Mouse (Mus musculus): ENCODE results near the gene Nf2. TPM values are rescaled to one million over a fixed set of nuclear protein-coding genes. Genes with fewer than 3 reads are reported as not detected.
A peak's percentile ranks its signal among the peaks of the same experiment; 100 is the strongest.

The Nf2 gene
- polyA plus RNA-seq, 1 experiment from 2014 or later: 67.0 TPM

DNA sequence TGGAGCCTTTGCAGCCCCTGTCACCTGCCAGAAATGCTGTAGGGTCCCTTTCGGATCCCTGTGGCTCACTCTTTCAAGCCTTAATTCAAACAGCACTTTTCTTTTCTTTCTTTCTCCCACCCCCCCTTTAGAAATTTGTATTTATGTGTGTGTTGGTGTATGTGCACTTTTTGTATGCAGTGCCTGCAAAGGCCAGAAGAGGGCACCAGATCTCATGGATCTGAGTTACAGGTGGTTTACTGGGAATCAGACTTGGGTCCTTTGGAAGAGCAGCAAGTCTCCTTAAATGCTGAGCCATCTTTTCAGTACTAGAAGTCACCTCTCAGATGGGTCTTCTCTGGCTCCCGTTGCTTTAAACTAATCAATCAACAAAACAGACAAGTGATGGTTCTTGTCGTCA is 95.3 kb downstream of the Nf2 start:
- H3K4me3 ChIP-seq: no peak overlapping the region
- WGBS: 91% methylated on average over 3 of the region's 3 CpGs
- H3K4me2 ChIP-seq: no peak overlapping the region
- H3K9ac ChIP-seq: no peak overlapping the region
- H3K4me1 ChIP-seq (replicated peaks): peaks cover 51% of the 10 kb centered on the region
- no peaks in the 10 kb centered on the region for H3K36me3 ChIP-seq
- peaks cover 43% of the 10 kb centered on the region for H3K27me3 ChIP-seq
- ATAC-seq (ENCODE audit: low FRiP score): no peak
- H3K27ac ChIP-seq: no peak overlapping the region
- no peaks in the 10 kb centered on the region for H3K9me3 ChIP-seq

GRCm38 (mm10) chr11:4752836-4753235 is 96.5 kb downstream of the Nf2 start:
- Histone ChIP-seq H3K4me3 (no peak overlapping the region), H3K9ac (no peak overlapping the region), H3K9me3 (no peaks in the 10 kb centered on the region), H3K27me3 (peaks cover 53% of the 10 kb centered on the region), H3K4me1 (replicated peaks) (peaks cover 56% of the 10 kb centered on the region), H3K36me3 (no peaks in the 10 kb centered on the region), H3K27ac (peak overlapping the region; percentile 31; the same call in 1 of the 2 replicates), H3K4me2 (0 out of 2 replicates have a peak overlapping the region, but pooled peaks have one; percentile 15)
- WGBS: 37% methylated on average over 10 of the region's 10 CpGs
- ATAC-seq (ENCODE audit: low FRiP score): no peak

DNA sequence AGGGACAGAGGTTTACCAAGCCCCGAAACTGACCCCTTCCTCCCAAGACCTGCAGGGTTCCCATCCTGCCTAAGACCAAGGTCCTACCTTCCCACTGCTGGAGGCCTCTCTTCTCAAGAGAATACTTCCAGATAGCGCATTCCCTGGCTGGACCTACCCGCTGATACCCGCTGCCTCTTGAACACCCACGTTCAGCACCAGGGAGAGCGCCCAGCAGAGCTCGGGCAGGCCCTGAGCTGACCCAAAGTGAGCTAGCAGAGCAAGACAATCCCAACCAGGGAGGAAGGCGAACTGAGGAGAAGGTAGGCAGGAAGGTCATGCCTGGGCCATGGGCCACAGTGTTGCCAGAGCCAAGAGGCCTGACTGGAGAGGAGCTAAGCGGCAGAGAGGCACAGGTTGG is 99.1 kb downstream of the Nf2 start:
- ATAC-seq (ENCODE audit: low FRiP score): no peak
- H3K27ac ChIP-seq: no peak overlapping the region
- no peak overlapping the region for H3K9ac ChIP-seq
- no peaks in the 10 kb centered on the region for H3K9me3 ChIP-seq
- H3K4me3 ChIP-seq: no peak overlapping the region
- H3K4me2 ChIP-seq: no peak overlapping the region
- 14% methylated on average over 9 of the region's 9 CpGs for WGBS
- peaks cover 60% of the 10 kb centered on the region for H3K4me1 ChIP-seq (replicated peaks)
- no peaks in the 10 kb centered on the region for H3K36me3 ChIP-seq
- peaks cover 72% of the 10 kb centered on the region for H3K27me3 ChIP-seq

- Histone ChIP-seq H3K4me1 (replicated peaks) (peaks cover 50% of the 10 kb centered on the region), H3K4me2 (peak overlapping the region; percentile 100), H3K36me3 (no peaks in the 10 kb centered on the region), H3K27ac (no peak overlapping the region), H3K27me3 (peaks cover 98% of the 10 kb centered on the region), H3K4me3 (peak overlapping the region; percentile 69), H3K9me3 (no peaks in the 10 kb centered on the region), H3K9ac (peak overlapping the region; percentile 79)
- ATAC-seq (ENCODE audit: low FRiP score): peak; percentile 15; the same call in 1 of the 2 replicates
- under 1% methylated on average over 10 of the region's 12 CpGs for WGBS
Observed at GRCm38 (mm10) chr11:4747285-4747684, 102.1 kb downstream of the Nf2 start.

DNA sequence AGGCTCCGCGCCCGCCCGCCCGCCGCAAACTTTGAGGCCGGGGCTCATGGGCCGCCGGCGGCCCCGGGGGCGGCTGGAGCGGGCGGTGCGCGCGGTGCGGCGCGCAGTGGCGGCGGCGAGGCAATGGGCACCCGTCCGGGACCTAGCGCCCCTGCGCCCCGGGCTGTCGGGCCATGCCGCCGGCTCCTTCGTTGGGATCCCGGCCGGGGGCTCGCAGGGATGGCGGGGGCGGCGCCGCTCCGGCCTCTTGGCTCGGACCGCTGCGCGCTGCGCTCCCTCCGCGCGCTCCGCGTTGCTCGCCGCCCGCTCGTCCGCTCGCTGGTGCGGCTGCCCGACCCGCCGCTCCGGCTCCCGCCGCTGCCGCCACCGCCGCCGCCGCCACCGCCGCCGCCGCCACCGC is 102.6 kb downstream of the Nf2 start, which contains the start of gene Cabp7:
Cabp7 (minus strand) TSS at position 46 of the 400 bp plus-strand sequence.
- no peaks in the 10 kb centered on the region for H3K9me3 ChIP-seq
- H3K36me3 ChIP-seq: no peaks in the 10 kb centered on the region
- peak within 1 kb of the TSS; percentile 100 for H3K4me2 ChIP-seq
- 0% methylated on average over 14 of the region's 73 CpGs for WGBS
- peaks cover 98% of the 10 kb centered on the region for H3K27me3 ChIP-seq
- H3K4me3 ChIP-seq: peak within 1 kb of the TSS; percentile 69
- peaks cover 50% of the 10 kb centered on the region for H3K4me1 ChIP-seq (replicated peaks)
- peak; percentile 23; the same call in 1 of the 2 replicates for ATAC-seq (ENCODE audit: low FRiP score)
- H3K9ac ChIP-seq: peak within 1 kb of the TSS; percentile 79
- no peak within 1 kb of the TSS for H3K27ac ChIP-seq

GRCm38 (mm10) chr11:4745969-4746368 is 103.4 kb downstream of the Nf2 start:
- under 1% methylated on average over 39 of the region's 39 CpGs for WGBS
- ATAC-seq (ENCODE audit: low FRiP score): peak; percentile 26; the same call in 1 of the 2 replicates
- no peak overlapping the region for H3K27ac ChIP-seq

GRCm38 (mm10) chr11:4744691-4745090 is 104.6 kb downstream of the Nf2 start:
- Histone ChIP-seq H3K9me3 (no peaks in the 10 kb centered on the region), H3K27me3 (peaks cover 85% of the 10 kb centered on the region), H3K27ac (no peak overlapping the region), H3K9ac (no peak overlapping the region; the same call in 1 of the 2 replicates), H3K4me3 (peak overlapping the region; percentile 69), H3K36me3 (no peaks in the 10 kb centered on the region), H3K4me1 (replicated peaks) (peaks cover 37% of the 10 kb centered on the region), H3K4me2 (peak overlapping the region; percentile 100)
- ATAC-seq (ENCODE audit: low FRiP score): no peak
- 61% methylated on average over 6 of the region's 6 CpGs for WGBS

More at GRCm38 (mm10) chr11:4745969-4746368, 103.4 kb downstream of the Nf2 start:
- Histone ChIP-seq H3K4me3 (peak overlapping the region; percentile 69), H3K4me1 (replicated peaks) (peaks cover 47% of the 10 kb centered on the region), H3K4me2 (peak overlapping the region; percentile 100), H3K36me3 (no peaks in the 10 kb centered on the region), H3K9me3 (no peaks in the 10 kb centered on the region), H3K27me3 (peaks cover 98% of the 10 kb centered on the region), H3K9ac (peak overlapping the region; percentile 79)

GRCm38 (mm10) chr11:4740785-4741184 is 108.6 kb downstream of the Nf2 start:
- 69% methylated on average over 5 of the region's 5 CpGs for WGBS
- peaks cover 46% of the 10 kb centered on the region for H3K27me3 ChIP-seq
- peaks cover 31% of the 10 kb centered on the region for H3K4me1 ChIP-seq (replicated peaks)
- ATAC-seq (ENCODE audit: low FRiP score): no peak
- no peak overlapping the region for H3K9ac ChIP-seq
- H3K4me2 ChIP-seq: no peak overlapping the region
- H3K9me3 ChIP-seq: no peaks in the 10 kb centered on the region
- 0 out of 2 replicates have a peak, but pooled peaks cover 9% of the 10 kb centered on the region for H3K36me3 ChIP-seq
- no peak overlapping the region for H3K4me3 ChIP-seq
- H3K27ac ChIP-seq: no peak overlapping the region

DNA sequence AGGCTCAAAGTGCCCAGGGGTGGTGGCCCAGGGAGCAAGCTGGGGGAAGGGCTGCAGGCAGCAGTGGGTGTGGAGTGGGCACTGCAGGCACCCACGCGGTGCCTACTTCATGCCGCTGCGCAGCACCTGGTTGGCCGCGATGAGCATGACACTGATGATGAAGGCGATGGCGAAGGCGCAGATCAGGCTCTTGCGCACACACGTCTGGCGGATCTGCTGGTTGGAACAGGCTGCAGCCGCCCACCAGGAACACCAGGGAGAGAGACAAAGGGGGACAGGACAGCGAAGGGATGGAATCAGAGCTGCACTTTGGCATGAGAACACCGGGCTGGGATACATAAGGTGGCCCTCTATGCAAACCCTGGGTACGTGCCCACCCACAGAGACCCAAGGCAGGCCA is 110.6 kb downstream of the Nf2 start:
- no peak overlapping the region for H3K27ac ChIP-seq
- H3K4me1 ChIP-seq (replicated peaks): peaks cover 36% of the 10 kb centered on the region
- no peak for ATAC-seq (ENCODE audit: low FRiP score)
- WGBS: 93% methylated on average over 16 of the region's 16 CpGs
- no peaks in the 10 kb centered on the region for H3K9me3 ChIP-seq
- H3K36me3 ChIP-seq: 0 out of 2 replicates have a peak, but pooled peaks cover 9% of the 10 kb centered on the region
- no peak overlapping the region for H3K4me3 ChIP-seq
- no peak overlapping the region for H3K9ac ChIP-seq
- peaks cover 32% of the 10 kb centered on the region for H3K27me3 ChIP-seq
- H3K4me2 ChIP-seq: no peak overlapping the region

- peaks cover 12% of the 10 kb centered on the region; the same call in 1 of the 2 replicates for H3K36me3 ChIP-seq
- H3K27ac ChIP-seq: 0 out of 2 replicates have a peak overlapping the region, but pooled peaks have one; percentile 30
- H3K4me3 ChIP-seq: no peak overlapping the region
- no peaks in the 10 kb centered on the region for H3K9me3 ChIP-seq
- WGBS: 61% methylated on average over 10 of the region's 10 CpGs
- H3K4me1 ChIP-seq (replicated peaks): peaks cover 36% of the 10 kb centered on the region
- no peak overlapping the region for H3K4me2 ChIP-seq
- peak overlapping the region; percentile 10; the same call in 1 of the 2 replicates for H3K9ac ChIP-seq
- H3K27me3 ChIP-seq: peaks cover 21% of the 10 kb centered on the region
- no peak for ATAC-seq (ENCODE audit: low FRiP score)
Observed at GRCm38 (mm10) chr11:4737682-4738081, 111.7 kb downstream of the Nf2 start.

DNA sequence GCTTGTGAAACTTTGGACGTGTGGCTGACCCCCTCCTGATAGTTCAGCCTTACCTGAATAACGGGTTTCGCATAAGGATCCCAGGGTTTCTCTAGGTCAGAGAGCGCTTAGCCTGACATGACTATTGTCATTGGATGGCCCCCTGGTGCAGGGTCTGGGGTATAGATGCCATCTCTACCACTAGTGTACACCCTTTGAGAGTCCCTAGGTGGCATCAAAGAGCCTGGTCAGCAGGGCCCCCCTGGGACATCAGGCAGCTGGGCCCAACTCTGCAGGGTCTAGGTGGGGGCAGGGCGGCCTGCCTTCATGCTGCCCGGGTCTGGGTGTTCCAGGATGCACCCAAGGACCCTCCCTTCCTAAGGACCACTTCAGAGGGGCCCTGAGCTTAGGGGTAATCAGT is 113.0 kb downstream of the Nf2 start:
- Histone ChIP-seq H3K27me3 (peaks cover 8% of the 10 kb centered on the region; the same call in 1 of the 2 replicates), H3K36me3 (peaks cover 12% of the 10 kb centered on the region; the same call in 1 of the 2 replicates), H3K9me3 (no peaks in the 10 kb centered on the region), H3K4me3 (no peak overlapping the region), H3K4me2 (no peak overlapping the region), H3K4me1 (replicated peaks) (peaks cover 40% of the 10 kb centered on the region), H3K9ac (no peak overlapping the region), H3K27ac (no peak overlapping the region)
- WGBS: 45% methylated on average over 6 of the region's 6 CpGs
- no peak for ATAC-seq (ENCODE audit: low FRiP score)

DNA sequence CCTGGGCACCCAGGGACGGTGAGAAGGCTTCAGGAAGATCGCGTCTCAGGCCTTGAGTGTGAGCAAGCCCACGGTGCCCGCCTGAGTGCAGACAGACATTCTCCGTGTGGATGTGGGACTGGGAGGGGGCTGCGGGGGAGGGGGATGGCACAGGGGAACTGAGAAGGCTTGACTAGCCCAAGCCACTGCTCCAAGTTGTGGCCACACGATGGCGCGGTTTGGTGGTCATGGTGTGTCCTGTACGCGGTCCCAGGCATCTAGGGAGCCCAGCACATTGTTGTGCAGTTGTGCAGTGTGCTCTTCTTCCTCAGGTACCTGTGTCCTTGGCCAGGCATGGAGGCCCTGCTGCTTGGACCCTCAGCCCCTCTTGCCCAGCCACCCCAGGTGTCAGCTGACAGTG is 115.2 kb downstream of the Nf2 start:
- peak overlapping the region; percentile 13; the same call in 1 of the 2 replicates for H3K9ac ChIP-seq
- WGBS: 28% methylated on average over 12 of the region's 12 CpGs
- ATAC-seq (ENCODE audit: low FRiP score): no peak
- H3K27ac ChIP-seq: no peak overlapping the region
- H3K4me1 ChIP-seq (replicated peaks): peaks cover 52% of the 10 kb centered on the region
- no peaks in the 10 kb centered on the region for H3K9me3 ChIP-seq
- H3K27me3 ChIP-seq: 0 out of 2 replicates have a peak, but pooled peaks cover 7% of the 10 kb centered on the region
- no peak overlapping the region for H3K4me2 ChIP-seq
- H3K4me3 ChIP-seq: no peak overlapping the region
- H3K36me3 ChIP-seq: peaks cover 12% of the 10 kb centered on the region; the same call in 1 of the 2 replicates

GRCm38 (mm10) chr11:4731781-4732180 is 117.6 kb downstream of the Nf2 start:
- Histone ChIP-seq H3K27ac (no peak overlapping the region), H3K4me1 (replicated peaks) (peaks cover 42% of the 10 kb centered on the region), H3K9me3 (no peaks in the 10 kb centered on the region), H3K36me3 (peaks cover 8% of the 10 kb centered on the region), H3K4me2 (no peak overlapping the region), H3K4me3 (no peak overlapping the region), H3K9ac (no peak overlapping the region; the same call in 1 of the 2 replicates), H3K27me3 (0 out of 2 replicates have a peak, but pooled peaks cover 7% of the 10 kb centered on the region)
- ATAC-seq (ENCODE audit: low FRiP score): no peak
- WGBS: 77% methylated on average over 7 of the region's 7 CpGs
